Mouse (Mus musculus) heart, embryonic 11.5 days (tissue): Measurements from ENCODE around the gene A530016L24Rik. TPM values are rescaled to one million over a fixed set of nuclear protein-coding genes. Genes with fewer than 3 reads are reported as not detected.

ENCODE experiments used
- ATAC-seq: fragments of 200-750 bp; cut with Nextera tagmentation; replicated peaks from 2 replicates; pipeline ENCODE4 v1.8.0; 2017; ENCODE audit warnings: moderate library complexity; ENCODE audit not compliant: insufficient number of reproducible peaks, low FRiP score, low TSS enrichment
- H3K27ac ChIP-seq: fragments of 300-500 bp; sonication (generic); 2 replicates; pipeline ENCODE4 v1.5.1; 2014; ENCODE audit warnings: mild to moderate bottlenecking, low read depth, low read length
- H3K27me3 ChIP-seq: fragments of 300-500 bp; sonication (generic); 2 replicates; pipeline ENCODE4 v1.6.1; 2014; ENCODE audit warnings: mild to moderate bottlenecking, low read length, mixed read lengths; ENCODE audit not compliant: control insufficient read depth, insufficient read depth
- H3K36me3 ChIP-seq: fragments of 300-500 bp; sonication (generic); 2 replicates; pipeline ENCODE4 v1.6.1; 2014; ENCODE audit warnings: mild to moderate bottlenecking, low read length, moderate library complexity, mixed read lengths; ENCODE audit not compliant: control insufficient read depth, insufficient read depth
- H3K4me1 ChIP-seq: fragments of 300-500 bp; sonication (generic); 2 replicates; pipeline ENCODE4 v1.6.1; 2014; ENCODE audit warnings: low read length; ENCODE audit not compliant: control insufficient read depth, insufficient read depth
- H3K4me2 ChIP-seq: fragments of 300-500 bp; sonication (generic); 2 replicates; pipeline ENCODE4 v1.6.1; 2014; ENCODE audit warnings: mild to moderate bottlenecking, moderate library complexity
- H3K4me3 ChIP-seq: fragments of 300-500 bp; sonication (generic); 2 replicates; pipeline ENCODE4 v1.5.1; 2014; ENCODE audit warnings: low read depth, low read length
- H3K9ac ChIP-seq: fragments of 300-500 bp; sonication (generic); 2 replicates; pipeline ENCODE4 v1.6.1; 2014; ENCODE audit warnings: mild to moderate bottlenecking, low read depth, low read length, moderate library complexity
- H3K9me3 ChIP-seq: fragments of 300-500 bp; sonication (generic); replicated peaks from 2 replicates; pipeline ENCODE4 v1.6.1; 2016; ENCODE audit warnings: low read length; ENCODE audit not compliant: control insufficient read depth
- WGBS: fragments of 180-500 bp; shearing (Covaris S2); extraction: QIAGEN DNeasy Blood & Tissue Kit; methylation state at CpG from one replicate; pipeline ENCODE4 v1.1.7; 2014; ENCODE audit not compliant: insufficient replicate concordance; 5-methylcytosine and 5-hydroxymethylcytosine counted together
- polyA plus RNA-seq: library from polyadenylated mRNA; unstranded; fragments of >200 nt; fragmentation: Nextera tagmentation; extraction: Ambion mirVana; gene quantifications from 2 replicates; pipeline ENCODE4 v1.2.1, GENCODE M21; 2014

A530016L24Rik gene
- polyA plus RNA-seq, 1 experiment from 2014 or later, result 8.7 TPM

DNA sequence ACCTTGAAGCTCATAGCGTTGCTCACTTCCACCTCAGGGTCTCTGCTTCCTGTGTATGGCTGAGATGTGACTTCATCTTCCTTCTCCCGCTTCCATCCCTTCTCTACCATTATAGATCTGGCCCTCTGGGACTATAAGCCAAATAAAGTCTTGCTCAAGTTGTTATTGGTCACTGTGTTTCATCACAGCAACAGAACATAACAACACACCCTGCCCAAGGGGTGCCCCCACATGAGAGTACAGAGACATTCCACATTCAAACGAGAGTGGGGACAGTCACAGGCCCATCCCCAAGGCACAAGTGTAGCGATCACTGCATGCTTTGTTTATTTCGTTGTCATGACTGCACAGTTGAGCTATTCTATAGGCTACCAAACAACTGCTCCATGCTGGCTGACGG lies 48.0 kb downstream of the A530016L24Rik start:
- Histone ChIP-seq H3K9me3 (no peaks in the 10 kb centered on the region), H3K9ac (no peak overlapping the region), H3K27ac (no peak overlapping the region), H3K4me3 (no peak overlapping the region), H3K36me3 (no peaks in the 10 kb centered on the region), H3K4me2 (no peak overlapping the region), H3K4me1 (peaks cover 11% of the 10 kb centered on the region; the same call in 1 of the 2 replicates), H3K27me3 (peaks cover 11% of the 10 kb centered on the region)
- no peak for ATAC-seq
- WGBS, result 77% methylated on average over 6 of the region's 6 CpGs

DNA sequence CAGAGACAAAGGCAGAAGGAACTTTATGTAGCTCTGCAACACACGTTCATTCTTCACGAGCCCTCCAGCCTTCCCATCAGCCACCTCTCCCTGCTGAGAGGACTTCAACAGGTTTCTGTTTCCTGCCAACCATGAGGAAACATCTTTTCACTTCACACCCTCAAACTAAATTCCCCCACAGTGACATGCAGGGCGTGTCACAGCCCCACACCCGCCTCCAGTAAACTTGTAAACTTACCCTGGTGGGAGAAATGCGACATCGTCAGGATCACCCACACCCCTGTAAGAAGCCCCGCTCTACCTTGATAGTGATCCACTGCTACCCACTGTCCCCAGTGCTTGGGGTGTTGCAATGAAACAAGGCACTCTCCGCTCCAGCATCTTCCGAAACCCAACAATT lies 49.1 kb downstream of the A530016L24Rik start:
- Histone ChIP-seq H3K27ac (no peak overlapping the region), H3K27me3 (peaks cover 8% of the 10 kb centered on the region), H3K9me3 (no peaks in the 10 kb centered on the region), H3K4me3 (no peak overlapping the region), H3K9ac (no peak overlapping the region), H3K36me3 (no peaks in the 10 kb centered on the region), H3K4me2 (no peak overlapping the region), H3K4me1 (peaks cover 14% of the 10 kb centered on the region)
- WGBS, result 73% methylated on average over 9 of the region's 9 CpGs
- ATAC-seq, result no peak

DNA sequence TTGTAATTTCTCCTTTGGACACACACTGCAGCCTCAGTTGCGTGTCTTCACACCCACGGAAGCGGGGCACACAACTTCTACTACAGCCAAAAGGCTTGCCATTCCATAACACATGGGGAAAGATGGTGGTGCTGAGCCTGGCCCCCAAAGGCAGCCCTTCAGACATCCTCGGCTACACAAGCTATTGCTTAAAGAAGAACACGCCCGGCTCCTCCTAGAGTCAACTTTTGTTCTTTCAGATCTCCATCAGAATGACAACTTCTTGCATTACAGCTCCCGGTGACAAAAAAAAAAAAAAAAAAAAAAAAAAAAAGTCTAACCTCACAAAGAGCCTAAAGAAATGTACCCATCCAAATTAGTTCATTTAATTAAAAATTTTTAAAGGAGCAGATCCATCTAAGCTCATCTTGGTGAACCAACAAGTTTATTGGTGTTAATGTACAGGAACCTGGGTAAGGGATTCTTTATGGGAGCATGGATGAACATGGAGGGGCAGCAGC lies 50.3 kb downstream of the A530016L24Rik start:
- H3K4me1 ChIP-seq, result peaks cover 14% of the 10 kb centered on the region
- H3K9ac ChIP-seq, result no peak overlapping the region
- peaks cover 5% of the 10 kb centered on the region for H3K27me3 ChIP-seq
- ATAC-seq, result no peak
- no peak overlapping the region for H3K27ac ChIP-seq
- no peaks in the 10 kb centered on the region for H3K36me3 ChIP-seq
- no peak overlapping the region for H3K4me2 ChIP-seq
- no peaks in the 10 kb centered on the region for H3K9me3 ChIP-seq
- H3K4me3 ChIP-seq, result no peak overlapping the region
- 87% methylated on average over 7 of the region's 7 CpGs for WGBS

DNA sequence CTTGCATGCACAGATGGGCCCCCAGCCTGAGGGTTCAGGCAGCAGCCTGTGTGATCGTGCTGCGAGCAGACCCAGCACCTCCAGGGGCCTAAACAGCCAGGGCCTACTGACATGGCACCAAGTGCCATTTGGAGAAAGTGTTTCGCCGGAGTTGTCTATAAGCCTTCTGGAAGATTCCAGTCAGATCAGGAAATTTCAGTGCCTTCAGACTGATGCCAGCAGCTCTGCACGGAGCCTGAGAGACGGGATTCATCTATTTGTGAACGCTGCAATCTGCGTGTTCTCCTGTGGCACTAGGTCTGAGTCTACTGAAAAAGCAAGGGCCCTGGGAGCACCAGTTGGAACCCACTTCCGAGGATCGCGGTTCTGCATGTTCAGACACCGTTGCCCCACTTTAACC lies 51.1 kb downstream of the A530016L24Rik start:
- WGBS, result 90% methylated on average over 12 of the region's 12 CpGs
- no peak overlapping the region for H3K27ac ChIP-seq
- H3K36me3 ChIP-seq, result no peaks in the 10 kb centered on the region
- no peak overlapping the region for H3K9ac ChIP-seq
- no peak for ATAC-seq
- peaks cover 18% of the 10 kb centered on the region for H3K4me1 ChIP-seq
- H3K9me3 ChIP-seq, result no peaks in the 10 kb centered on the region
- peaks cover 5% of the 10 kb centered on the region for H3K27me3 ChIP-seq
- H3K4me2 ChIP-seq, result no peak overlapping the region
- H3K4me3 ChIP-seq, result no peak overlapping the region

DNA sequence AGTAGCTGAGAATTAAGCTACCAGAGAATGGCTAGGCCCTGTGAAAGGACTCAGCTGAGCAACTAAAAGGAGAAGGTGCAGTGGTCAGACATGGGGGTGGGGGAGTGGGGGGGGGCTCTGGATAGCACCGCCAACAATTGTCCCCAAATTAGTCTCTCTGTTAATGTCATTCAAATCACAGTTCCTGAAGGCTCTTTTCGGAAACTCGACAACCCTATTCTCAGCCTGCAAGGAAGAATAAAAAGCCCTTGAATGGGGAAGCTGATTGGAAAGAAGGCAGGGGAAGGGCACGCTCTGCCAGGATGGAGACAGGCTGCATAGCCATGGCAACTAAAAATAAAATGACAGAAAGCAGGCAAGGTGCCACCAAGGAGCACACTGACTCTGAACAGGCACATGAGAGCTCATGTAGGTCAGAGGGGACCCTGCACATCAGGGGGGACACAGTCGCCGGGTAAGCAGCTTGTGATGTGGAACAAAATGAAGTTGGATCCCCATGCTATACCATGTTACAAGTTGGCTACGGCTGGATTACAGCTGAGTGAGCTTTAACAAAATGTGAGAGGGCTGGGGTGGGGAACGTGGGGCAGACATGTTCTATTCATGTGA lies 52.3 kb downstream of the A530016L24Rik start:
- H3K36me3 ChIP-seq, result no peaks in the 10 kb centered on the region
- no peak overlapping the region for H3K27ac ChIP-seq
- H3K4me3 ChIP-seq, result no peak overlapping the region
- WGBS, result 50% methylated on average over 8 of the region's 8 CpGs
- no peak for ATAC-seq
- peaks cover 18% of the 10 kb centered on the region for H3K4me1 ChIP-seq
- no peak overlapping the region for H3K4me2 ChIP-seq
- peaks cover 5% of the 10 kb centered on the region for H3K27me3 ChIP-seq
- no peak overlapping the region for H3K9ac ChIP-seq
- no peaks in the 10 kb centered on the region for H3K9me3 ChIP-seq

DNA sequence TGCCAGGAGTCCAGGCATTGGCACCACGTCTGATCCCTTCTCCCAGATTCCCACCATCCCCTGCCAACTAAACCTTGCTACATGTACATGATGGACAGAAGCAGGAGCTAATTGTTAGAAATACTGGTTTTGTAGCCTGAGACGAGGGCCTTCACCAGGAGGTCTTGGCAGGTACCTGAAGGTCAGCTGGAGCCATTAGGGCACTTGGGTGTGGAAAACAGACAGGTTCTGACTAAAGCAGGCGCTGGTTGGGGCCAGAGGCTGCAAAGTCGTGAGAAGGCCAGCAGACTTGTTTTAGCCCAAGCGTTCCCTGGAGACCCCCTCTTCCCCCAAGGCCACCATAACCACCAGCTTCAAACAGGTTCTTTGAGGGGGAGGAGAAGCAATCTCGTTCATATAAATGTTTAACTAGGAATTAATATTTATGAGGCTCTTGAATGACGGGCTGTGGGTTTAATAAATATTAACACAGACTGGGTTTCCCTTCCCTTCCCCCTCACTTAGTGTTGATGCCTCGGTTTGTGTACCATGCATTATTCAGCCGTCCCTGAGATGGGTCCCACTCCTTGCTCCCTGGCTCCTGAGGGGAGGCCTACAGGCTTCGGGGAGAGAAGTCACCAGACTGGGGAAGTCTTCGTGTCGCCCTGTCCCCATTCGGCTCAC lies 53.1 kb downstream of the A530016L24Rik start:
- no peak overlapping the region for H3K4me2 ChIP-seq
- H3K27ac ChIP-seq, result no peak overlapping the region
- no peaks in the 10 kb centered on the region for H3K9me3 ChIP-seq
- no peaks in the 10 kb centered on the region for H3K36me3 ChIP-seq
- H3K4me1 ChIP-seq, result peaks cover 18% of the 10 kb centered on the region
- H3K27me3 ChIP-seq, result peaks cover 1% of the 10 kb centered on the region
- no peak for ATAC-seq
- 66% methylated on average over 13 of the region's 13 CpGs for WGBS
- H3K4me3 ChIP-seq, result no peak overlapping the region
- no peak overlapping the region for H3K9ac ChIP-seq

DNA sequence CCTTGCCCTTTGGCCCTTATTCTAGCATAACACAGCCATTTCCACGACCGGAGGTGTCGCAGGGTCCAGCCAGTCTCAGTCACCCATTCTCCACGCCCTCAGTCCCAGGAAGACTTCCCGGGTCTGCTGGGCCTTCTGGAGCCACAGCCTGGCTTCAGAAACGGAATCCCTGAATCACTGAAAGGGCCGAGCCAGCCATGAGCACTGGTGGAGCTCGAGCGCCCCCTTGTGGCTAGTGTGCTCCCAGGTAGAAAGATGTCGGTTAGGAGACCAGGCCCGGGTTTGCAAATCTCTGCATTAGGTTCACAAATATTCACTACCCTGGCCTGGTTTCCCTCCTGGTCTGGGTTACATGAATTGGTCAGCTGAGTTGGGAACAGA lies 53.7 kb downstream of the A530016L24Rik start:
- H3K4me2 ChIP-seq, result no peak overlapping the region
- no peaks in the 10 kb centered on the region for H3K36me3 ChIP-seq
- no peak overlapping the region for H3K4me3 ChIP-seq
- WGBS, result 7% methylated on average over 11 of the region's 11 CpGs
- H3K9me3 ChIP-seq, result no peaks in the 10 kb centered on the region
- H3K27me3 ChIP-seq, result no peaks in the 10 kb centered on the region
- H3K27ac ChIP-seq, result no peak overlapping the region
- H3K4me1 ChIP-seq, result peaks cover 18% of the 10 kb centered on the region
- no peak overlapping the region for H3K9ac ChIP-seq
- 0 out of 2 replicates have a peak, but pooled peaks have one; percentile 11 for ATAC-seq

DNA sequence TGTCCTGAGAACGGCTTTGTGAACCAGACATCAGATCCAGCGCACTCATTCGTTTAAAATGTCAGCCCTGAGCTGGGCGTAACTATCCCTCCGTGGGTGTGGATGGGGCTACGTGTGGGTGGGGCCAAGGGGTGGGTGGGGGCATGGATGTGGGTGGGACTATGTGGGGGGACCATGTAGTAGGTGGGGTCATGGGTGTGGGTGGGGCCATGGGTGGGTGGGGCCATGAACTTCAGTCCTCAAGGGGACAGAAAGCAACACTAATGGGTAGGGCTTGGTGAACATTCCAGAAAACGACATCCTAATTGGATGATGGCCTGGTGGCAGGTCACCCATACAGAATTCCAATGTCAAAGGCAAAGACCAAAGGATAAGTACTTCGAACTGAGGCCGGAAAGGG lies 54.7 kb downstream of the A530016L24Rik start:
- peaks cover 18% of the 10 kb centered on the region for H3K4me1 ChIP-seq
- H3K27me3 ChIP-seq, result no peaks in the 10 kb centered on the region
- 64% methylated on average over 9 of the region's 9 CpGs for WGBS
- no peaks in the 10 kb centered on the region for H3K9me3 ChIP-seq
- no peak; the same call in 1 of the 2 replicates for ATAC-seq
- H3K4me2 ChIP-seq, result no peak overlapping the region
- H3K9ac ChIP-seq, result no peak overlapping the region
- H3K4me3 ChIP-seq, result no peak overlapping the region
- no peaks in the 10 kb centered on the region for H3K36me3 ChIP-seq
- H3K27ac ChIP-seq, result no peak overlapping the region
